Mouse (Mus musculus): Measurements from ENCODE around the gene Spata13.

Gene Spata13

DNA sequence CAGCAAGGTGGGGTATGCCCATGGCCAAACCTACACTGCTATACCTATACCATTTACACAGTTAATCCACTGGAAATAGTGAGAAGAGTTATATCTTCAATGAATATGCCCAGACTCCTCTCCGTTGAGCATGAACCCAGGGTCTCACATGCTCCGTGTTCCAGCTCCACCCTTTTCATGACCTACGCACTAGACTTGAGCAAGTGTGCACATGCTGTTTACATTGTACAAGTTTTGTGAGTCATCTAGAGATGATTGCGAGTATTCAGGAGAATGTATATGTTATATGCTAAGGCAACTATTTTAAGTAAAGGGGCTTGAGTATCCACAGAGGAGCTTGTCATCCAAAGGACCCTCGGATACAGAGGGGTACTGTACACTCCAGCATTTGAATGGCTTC is 77.4 kb downstream of the Spata13 start:
- in situ Hi-C loops (cut with MboI; ENCODE audit: low sequenced_read_pairs): no loop called here

GRCm38 (mm10) chr14:60711590-60712288 is 77.9 kb downstream of the Spata13 start:
- in situ Hi-C loops (cut with MboI; ENCODE audit: low sequenced_read_pairs): no loop called here

DNA sequence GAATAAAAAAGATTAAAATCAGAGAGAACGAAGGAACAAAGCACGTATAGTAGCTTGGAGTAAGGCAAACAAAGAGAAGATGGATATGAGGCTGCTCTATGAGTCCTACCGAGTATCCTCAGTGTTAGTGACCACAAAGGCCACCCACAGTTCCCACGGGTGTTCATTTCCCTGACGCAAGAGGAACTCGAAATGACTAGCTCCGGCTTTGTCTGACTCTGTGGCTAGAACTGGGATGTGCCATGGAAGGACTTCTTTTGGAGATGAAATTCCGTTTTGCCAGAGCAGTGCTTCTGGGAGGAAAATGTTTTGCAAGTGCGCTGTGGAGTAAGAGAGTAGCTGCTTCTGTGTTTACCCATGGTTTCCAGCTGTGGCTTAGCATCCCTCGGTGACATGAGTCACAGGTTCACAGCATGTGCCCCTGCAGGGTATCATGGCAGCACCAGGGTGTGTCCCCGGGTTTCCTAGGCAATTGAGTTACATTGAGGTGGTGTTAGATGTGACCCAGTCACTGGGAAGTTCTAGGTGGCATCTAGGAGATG is 78.6 kb downstream of the Spata13 start:
- in situ Hi-C loops (cut with MboI; ENCODE audit: low sequenced_read_pairs): no loop called here

DNA sequence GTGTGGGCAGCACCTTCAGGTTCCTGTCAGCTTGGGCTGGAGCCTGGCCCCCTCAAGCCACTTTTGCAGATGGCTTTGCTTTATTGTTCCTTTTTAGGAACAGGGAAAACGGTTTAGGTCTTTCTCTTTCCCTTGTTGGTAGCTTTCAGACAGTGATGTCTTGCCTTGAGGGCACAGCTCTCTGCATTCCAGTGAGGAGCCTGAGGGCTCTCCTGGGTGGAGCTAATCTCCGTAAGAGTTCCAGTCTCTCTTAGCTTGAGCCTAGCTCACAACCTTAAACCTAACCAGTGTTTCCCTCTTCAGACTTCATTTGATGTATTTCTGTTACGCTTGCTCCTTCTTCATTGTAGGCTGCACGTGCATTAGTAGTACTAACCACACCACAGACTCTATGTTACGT is 81.9 kb downstream of the Spata13 start:
- in situ Hi-C loops (cut with MboI; ENCODE audit: low sequenced_read_pairs): no loop called here

GRCm38 (mm10) chr14:60721304-60721703 is 87.5 kb downstream of the Spata13 start:
- in situ Hi-C loops (cut with MboI; ENCODE audit: low sequenced_read_pairs): no loop called here

DNA sequence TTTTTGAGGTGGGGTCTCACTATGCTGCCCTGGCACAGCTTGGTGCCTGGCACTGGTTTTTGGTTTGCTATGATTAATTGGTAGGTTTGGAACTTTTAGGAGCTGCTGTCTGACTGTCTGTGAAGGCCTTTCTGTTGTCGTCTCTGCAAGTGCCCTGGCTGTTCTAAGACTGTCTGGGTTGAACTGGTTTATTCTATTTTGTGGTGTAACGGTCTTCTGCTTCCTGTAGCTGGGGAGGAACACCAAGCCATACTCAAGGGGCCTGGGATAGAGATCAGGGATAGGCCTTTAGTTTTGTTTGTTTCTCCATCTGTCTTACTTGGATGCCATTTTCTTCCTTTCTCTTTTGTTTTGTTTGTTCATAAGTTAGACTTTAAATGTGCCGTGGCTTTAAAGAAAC is 88.1 kb downstream of the Spata13 start:
- in situ Hi-C loops (cut with MboI; ENCODE audit: low sequenced_read_pairs): no loop called here

DNA sequence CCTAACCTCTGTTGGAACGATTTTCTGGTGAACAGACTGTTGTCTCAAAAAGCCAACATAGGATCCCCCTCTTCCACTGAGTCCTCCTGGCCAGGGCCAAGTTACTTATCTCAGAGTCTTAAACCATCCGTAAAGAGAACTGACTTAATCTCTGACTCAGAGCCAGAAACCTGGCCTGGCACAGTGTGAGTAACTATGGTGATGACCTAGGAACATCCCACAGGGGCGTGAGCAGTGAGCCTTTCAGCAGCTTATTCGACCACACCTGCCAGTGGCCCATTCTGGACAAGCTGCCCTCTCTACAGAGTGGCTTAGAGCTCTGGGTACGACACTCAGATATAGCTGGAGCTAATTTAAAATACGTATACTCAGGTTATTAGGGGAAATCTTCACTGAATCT is 92.3 kb downstream of the Spata13 start:
- in situ Hi-C loops (cut with MboI; ENCODE audit: low sequenced_read_pairs): no loop called here

GRCm38 (mm10) chr14:60727130-60727529 is 93.3 kb downstream of the Spata13 start:
- in situ Hi-C loops (cut with MboI; ENCODE audit: low sequenced_read_pairs): no loop called here

GRCm38 (mm10) chr14:60732081-60732480 is 98.3 kb downstream of the Spata13 start:
- in situ Hi-C loops (cut with MboI; ENCODE audit: low sequenced_read_pairs): no loop called here

DNA sequence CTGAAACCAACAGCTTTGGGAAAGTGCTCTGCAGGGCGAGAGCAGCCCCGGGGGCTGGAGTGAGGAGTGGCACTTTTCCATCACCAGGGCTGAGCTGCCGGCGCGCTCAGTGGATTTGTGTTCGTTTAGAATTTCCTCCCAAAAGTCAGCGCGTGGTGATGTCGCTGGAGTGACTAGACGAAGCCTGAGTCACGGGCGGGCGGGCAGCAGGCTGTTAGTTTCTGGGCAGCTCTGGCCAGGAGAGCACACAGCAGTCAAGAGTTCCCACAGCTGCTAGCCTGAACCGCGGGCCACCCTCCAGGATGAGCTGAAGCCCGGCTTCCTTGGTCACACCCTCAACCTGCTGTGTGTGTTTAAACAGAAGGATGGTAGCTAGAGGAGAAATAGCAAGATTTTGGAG is 99.0 kb downstream of the Spata13 start:
- in situ Hi-C loops (cut with MboI; ENCODE audit: low sequenced_read_pairs): no loop called here

- in situ Hi-C loops (cut with MboI; ENCODE audit: low sequenced_read_pairs): no loop called here
Measured at GRCm38 (mm10) chr14:60733706-60734105, 99.9 kb downstream of the Spata13 start.

DNA sequence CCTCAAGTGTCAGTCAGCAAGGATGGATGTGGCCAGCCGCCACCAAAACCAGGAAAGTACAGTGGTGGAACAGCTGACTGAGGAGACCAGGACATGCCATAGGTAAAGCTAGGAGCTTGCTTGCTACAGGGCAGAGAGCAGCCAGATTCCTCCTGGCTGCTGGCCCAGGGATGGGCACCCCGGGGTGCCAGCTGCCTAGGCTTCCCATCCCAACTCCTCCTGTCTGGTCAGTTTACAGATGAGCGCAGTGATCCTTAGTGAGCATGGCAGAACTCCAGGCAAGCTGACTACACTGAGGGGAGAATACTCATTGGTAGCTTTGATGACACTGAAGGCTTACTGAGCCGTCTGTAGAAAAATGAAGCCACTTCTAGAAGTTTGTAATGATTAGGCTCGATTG is 101.4 kb downstream of the Spata13 start:
- in situ Hi-C loops (cut with MboI; ENCODE audit: low sequenced_read_pairs): no loop called here

GRCm38 (mm10) chr14:60735848-60736547 is 102.2 kb downstream of the Spata13 start:
- in situ Hi-C loops (cut with MboI; ENCODE audit: low sequenced_read_pairs): no loop called here

DNA sequence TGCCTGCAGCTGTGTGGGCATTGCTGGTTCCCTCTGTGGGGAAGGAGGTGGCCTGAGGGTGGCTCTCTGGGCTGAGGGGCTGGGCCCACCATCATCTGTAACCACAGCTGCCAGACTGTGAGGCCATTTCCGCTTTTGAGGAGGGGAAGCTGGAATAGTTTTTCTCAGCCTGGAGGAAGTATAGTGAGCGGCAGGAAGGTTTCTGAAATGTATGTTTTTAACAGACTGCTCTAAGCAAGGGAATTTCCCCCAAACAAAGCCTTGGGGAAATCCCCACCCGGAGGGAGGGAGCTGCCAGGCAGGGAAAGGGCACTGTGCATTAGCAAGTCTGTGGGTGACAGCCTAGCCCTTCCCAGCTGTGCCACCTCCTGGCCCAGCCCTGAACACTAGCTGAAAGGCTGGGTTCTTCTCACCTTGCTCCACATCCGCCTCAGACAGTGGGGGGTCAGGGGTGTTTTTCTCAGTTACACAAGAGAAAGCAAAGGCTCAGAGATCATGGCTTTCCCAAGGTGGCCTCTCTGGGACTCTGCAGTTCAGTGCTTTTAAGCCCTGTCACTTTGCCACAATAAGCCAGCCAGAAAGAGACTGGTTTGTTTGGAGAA is 102.9 kb downstream of the Spata13 start:
- in situ Hi-C loops (cut with MboI; ENCODE audit: low sequenced_read_pairs): no loop called here

DNA sequence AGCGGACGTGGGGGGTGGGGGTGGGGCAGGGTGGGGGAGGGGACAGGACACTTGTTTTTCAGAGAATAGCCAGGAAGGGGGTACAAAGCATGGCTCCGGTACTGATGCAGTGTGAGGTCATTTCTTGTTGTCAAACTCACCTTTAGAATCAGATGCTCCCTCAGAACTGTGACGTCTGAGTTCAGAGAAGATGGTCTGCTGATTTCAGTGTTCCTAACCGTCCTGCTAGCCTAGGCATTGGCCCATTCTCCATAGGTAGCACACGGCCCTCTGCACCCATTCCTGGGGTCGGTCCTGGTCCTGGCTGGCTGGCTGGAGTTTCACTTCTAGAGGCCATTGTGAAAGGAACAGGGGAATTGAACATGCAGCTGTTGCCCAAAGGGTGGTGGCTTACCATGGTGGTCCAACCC is 103.4 kb downstream of the Spata13 start:
- in situ Hi-C loops (cut with MboI; ENCODE audit: low sequenced_read_pairs): no loop called here

- in situ Hi-C loops (cut with MboI; ENCODE audit: low sequenced_read_pairs): no loop called here
Measured at GRCm38 (mm10) chr14:60738434-60738938, 104.7 kb downstream of the Spata13 start.

- in situ Hi-C loops (cut with MboI; ENCODE audit: low sequenced_read_pairs): no loop called here
Measured at GRCm38 (mm10) chr14:60739155-60739554, 105.4 kb downstream of the Spata13 start.

DNA sequence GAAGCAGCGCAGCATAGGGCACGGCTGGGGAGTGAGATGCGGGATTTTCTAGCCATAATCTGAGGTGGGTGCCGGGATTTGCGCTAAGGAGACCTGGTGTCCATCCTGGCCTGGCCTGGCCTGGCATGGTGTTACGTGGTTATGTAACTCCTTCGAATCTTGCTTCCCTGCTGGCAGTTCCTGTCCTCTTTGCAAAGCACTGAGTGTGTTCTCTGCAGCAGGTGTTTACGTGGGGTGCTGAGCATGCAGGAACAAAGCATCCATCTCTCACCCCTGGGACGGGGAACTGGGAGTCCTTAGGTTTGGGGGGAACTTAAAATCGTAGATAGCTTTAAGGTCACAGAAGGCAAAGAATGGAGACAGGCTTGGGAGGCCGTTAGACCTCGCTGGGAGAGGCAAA is 105.8 kb downstream of the Spata13 start:
- in situ Hi-C loops (cut with MboI; ENCODE audit: low sequenced_read_pairs): no loop called here

DNA sequence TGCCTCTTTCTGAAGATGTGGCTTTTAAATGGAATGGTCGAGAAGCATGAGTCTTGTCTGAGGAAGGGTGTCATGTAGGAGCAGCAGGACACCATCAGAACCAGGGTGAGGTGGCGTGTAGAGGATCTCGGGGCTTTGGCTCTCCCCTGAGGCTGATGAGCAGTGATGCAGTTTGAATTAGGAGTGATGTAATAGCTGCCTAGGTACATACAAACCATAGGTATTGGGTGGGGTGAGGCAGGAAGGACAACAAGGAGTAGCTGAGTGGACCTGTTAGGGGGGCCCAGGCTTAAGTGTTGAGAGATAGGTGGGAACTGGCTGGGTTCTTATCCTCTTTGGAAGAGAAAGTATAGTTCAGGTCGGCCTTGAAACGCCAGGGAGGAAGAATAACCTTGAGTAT is 106.7 kb downstream of the Spata13 start:
- in situ Hi-C loops (cut with MboI; ENCODE audit: low sequenced_read_pairs): no loop called here

DNA sequence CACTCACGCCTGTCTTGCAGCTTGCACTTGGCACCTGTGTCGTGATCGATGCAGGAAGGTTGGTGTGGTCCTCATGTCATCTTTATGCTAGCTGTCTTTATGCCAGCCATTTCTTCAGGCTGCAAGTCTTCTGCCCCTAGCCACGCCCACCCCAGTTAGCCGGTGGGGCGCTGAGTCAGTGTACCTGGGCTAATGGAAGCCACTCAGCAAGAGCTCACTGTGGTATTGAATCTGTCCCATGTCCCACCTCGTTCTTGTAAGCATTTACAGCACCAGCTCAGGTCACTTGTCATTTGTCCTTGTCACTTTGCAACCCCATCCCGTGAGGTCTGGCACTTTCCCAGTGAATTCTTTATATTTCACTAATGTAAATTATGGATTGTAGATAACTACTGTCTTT is 107.2 kb downstream of the Spata13 start:
- in situ Hi-C loops (cut with MboI; ENCODE audit: low sequenced_read_pairs): no loop called here

DNA sequence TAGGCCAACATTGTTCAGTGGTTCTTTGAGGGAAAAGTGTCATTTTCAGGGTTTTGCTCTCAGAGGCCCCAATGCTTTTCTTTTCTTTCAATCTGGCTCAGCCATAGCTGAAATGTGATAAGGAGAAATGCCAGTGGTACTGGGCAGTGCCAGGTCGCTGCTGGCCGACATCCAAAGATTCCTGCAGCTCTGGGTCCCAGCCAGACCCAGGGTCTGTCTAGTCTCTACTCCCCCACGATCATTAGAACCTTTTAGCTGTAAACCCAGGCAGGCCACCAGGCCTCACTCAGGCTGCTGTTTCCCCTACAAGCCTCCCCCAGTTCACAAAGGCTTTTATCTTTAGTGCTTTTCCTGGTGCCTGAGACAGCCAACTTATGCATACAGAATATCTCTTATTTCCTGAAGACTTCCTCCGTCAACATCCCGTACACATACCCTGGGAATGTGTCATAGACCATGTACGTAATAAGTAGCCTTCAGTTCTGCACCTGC is 107.7 kb downstream of the Spata13 start:
- in situ Hi-C loops (cut with MboI; ENCODE audit: low sequenced_read_pairs): no loop called here

DNA sequence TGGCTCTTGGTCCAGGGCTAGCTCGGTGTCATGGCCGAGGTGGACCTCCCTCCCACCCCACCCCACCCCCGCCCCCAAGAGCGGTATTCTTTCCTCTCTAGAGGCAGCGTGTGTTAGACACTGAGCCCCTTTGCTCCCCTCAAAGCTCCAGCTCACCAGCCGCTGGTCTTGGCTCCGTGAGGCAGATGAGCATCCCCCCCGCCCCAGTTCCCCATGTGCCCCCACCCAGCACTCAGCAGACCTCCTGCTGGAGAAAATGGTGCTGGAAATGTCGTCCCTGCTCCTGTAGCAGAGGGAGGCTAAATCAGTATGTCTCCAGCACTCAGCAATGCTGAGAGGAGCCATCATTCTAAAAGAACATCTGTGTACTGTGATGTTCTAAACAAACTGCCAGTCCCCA is 109.9 kb downstream of the Spata13 start:
- in situ Hi-C loops (cut with MboI; ENCODE audit: low sequenced_read_pairs): no loop called here
